Mouse (Mus musculus): Measurements from ENCODE around the gene Tmem263.

- no peak for TF ChIP-seq CTCF (IDR thresholded peaks at IDR 0.05; ENCODE audit: low read depth)
- TF ChIP-seq EP300 (IDR thresholded peaks at IDR 0.05; ENCODE audit: low read depth) = no peak
Observed at GRCm38 (mm10) chr10:85114409-85114808, 12.0 kb downstream of the Tmem263 start.

Data from liver, embryonic 14.5 days (tissue).